Mouse (Mus musculus) cerebellum, adult 9-10 months (tissue): Measurements from ENCODE around the gene AL731706.2.
"Not testable (repeated sequence)": the region's sequence is repeated elsewhere in the genome, so short reads cannot be mapped to it uniquely, and the experiment has no call there.

Source experiments
- DNase-seq: peaks from one replicate; pipeline ENCODE4 v3.0.0; 2022

AL731706.2 gene

GRCm38 (mm10) chr2:136885579-136885978, at the start of gene AL731706.2:
AL731706.2 (minus strand) TSS chr2:136885679.
- DNase-seq: no peak

DNA sequence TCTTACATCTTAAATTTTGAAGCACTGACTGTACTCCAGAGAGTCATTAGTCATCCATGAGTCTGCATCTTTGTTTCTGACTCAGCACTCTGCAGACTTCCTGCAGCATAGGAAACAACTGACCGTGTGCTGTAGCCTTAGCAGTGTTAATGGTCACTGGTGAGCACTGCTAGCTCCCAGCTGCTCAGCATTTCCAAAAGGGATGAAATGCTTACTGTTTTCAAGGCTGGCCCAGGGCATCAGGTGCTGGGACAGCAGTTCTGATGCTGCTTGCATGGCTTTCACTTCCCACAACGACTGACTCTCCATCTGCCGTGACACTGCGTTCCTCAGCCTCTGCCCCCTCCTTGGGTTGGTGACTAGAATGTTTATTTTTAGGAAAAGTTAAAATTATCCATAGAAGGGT, 35.5 kb upstream of the AL731706.2 start:
- no peak for DNase-seq

- DNase-seq: no peak
These were observed 34.9 kb upstream of the AL731706.2 start for GRCm38 (mm10) chr2:136920257-136920993.

GRCm38 (mm10) chr2:136919433-136919832, 34.0 kb upstream of the AL731706.2 start:
- no peak for DNase-seq

DNA sequence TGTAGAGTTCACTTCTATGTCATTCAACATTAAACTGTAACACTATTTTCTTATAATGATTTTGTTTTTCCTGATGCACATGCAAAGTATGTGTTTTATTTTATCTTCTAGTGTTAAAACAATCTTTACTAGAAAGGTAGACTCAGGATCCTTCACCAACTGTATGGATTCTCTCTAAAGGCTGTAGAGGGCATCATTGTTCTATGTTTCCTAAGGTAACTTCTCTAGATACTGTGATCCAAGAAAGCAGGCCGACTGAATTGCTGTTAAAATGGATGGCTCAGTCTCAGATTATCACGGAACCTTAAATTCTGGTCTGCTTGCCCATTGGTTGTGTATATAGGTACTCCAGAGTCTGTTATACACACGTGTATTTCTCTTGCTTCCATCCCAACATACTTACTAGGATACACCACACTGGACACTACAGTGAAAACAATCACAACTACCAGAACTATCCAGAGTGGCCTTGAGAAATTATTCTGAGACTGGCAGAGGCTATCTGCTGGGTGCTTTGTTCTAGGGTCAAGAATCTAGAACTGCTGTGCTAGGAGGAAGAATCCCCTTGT, 28.9 kb upstream of the AL731706.2 start:
- DNase-seq: peak; percentile 24

DNA sequence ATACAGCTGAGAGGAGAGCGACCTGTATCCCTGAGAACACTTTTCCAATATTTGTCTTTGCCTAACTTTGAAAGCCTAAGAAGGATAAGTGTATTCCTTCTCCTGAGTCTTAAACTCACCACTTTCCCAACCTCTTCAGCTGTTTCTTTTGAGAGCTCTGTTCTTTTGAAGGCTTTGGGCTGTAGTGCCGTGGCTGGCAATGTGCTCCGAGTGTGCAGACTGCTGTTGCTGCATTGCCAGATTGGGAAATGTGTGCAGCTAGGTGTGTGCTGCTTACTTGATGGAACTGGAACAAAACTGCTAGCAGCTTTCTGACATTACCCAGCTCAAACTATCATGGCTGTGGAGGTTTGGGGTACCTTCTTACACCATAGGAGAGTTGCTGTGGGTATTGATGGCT, 27.5 kb upstream of the AL731706.2 start:
- no peak for DNase-seq

DNA sequence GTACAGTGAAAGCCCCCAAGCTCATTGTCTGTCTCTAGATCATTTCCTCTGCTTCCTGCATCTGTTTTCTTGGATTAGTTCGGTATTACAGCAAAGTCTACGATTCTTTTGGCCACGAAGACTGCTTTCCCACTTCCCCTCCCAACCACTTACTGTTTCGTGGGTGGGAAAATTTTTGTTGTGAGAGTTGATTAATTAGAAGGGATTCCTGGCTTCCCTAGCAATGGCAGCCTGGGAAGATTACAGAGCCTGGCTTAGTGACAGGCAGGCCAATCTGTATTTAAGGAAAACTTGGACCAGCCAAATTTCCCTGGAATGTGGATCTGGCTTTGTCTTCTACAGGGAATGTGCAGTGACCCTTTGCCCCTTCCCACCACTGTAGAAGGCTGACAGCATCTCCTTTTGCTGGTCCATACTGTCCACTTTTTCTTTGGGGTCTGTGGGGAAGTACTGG, 26.5 kb upstream of the AL731706.2 start:
- no peak for DNase-seq

GRCm38 (mm10) chr2:136909298-136909697, 23.8 kb upstream of the AL731706.2 start:
- DNase-seq: no peak

DNA sequence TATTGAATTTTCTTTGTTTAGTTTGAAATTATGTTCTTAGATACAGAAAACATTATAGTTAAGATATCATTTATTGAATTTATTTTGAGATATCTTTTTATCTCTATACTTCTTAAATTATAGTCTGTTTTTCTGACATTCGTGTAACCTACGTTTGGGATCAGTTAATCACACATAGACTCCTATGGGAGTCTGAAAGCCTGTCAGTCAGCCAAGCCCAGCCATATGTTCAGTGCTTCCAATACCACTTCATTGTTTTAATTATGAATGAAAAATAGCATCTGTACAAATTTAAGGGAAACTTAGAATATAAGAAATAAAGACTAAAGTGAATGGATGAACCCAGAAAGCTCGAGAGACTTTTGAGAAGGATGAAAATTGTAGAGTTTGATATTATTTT, 23.1 kb upstream of the AL731706.2 start:
- DNase-seq: no peak

DNA sequence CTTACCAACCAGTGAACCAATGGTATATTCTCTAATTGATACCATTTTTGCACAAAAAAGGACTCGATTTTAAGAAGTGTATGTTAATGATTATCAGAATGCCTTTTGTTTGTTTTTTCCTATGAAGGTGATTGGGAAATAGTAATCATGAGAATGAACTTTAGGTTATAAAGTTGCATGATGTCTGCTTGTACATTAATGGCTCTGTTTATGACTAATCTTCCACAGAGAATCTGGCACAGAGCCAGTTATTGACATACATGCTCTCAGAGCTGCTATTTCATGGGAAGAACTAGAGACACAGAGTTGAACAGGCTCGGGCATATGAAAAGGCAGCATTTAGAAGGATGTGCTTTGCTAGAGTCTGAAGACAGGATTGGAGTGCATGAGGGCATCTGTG, 10.7 kb upstream of the AL731706.2 start:
- no peak for DNase-seq

DNA sequence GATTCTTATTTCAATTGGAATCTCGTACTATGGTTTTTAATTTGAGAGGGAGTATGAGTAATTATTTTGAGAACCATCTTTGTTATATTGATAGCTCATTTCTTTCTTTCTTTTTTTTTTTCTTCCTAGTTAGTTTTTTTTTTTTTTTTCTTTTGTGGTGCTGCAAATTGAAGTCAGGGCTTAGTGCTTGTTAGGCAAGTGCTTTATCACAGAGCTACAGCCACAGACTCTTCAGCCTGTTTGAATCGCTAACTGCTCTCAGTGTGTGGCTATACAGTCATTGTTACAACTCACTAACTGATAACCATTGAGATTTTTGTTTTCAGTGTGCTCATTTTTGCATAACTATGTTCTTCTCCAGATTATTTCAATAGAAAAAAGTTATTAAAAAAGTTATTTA, 9.0 kb upstream of the AL731706.2 start:
- DNase-seq: no peak

DNA sequence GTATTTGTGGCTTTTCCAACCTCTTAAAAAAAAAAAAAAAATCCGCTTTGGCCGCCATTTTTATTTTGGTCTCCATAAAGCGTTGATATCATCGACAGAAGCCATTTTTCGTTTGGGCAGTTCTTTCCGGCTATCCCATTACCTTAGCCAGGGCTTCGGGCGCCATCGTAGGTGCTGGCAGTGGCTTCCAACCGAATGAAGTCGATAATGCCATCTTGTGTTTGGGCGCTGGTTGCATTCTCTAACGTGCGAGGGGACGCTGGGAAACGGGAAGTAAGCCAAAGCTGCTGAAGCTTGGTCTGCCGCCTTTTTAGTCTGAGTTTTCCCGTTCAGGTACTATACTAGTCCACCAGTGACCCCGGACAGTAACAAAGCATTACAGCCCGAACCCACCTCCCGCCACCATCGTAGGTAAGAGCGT, 6.5 kb upstream of the AL731706.2 start:
- DNase-seq: peak; percentile 100

DNA sequence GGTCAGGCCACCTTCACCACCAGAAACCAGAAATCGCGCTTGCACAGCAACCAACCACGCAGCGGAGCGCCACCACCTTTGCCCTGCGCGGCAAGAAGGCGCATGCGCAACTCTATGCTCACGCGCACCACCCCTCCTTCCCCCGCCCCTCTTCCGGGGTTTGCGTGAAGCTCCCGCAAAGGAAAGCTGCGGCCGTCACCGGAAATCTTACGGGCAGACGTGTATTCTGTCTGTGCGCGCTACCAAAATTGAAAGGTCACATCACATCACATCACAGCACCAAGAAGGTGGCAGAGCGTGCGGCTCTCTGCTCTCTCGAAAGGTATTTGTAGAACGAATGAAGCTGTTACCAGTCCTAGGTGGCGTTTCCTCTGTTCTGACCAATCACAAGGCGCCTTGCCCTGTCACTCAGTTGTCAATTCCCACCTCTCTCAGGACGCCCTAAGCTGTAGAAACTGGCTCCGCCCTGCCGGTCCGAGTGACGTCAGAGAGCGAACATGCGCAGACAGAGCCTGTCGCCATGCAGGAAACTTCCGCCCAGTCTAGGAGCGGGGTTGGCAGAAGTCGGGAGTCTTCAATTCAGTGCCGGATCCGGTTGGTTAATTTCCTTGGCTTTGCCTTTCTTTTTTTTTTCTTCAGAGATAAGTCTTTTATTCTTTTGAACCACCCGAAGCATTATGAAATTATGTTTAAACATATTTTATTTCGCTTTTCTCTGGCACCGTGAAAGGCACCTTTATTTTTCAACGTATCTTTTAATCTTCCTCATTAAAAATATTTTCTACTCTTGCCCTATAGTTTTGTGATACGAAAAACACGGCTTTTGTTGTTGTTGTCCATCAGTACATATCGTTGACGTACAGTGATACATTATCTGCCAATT, 5.8 kb upstream of the AL731706.2 start, which contains the start of the genes Slx4ip, AL731706.1 and Mkks:
Gene Slx4ip (plus strand): TSS at position 151 of the 883 bp plus-strand sequence.
Gene AL731706.1 (minus strand): TSS at position 322 of the 883 bp plus-strand sequence.
Gene Mkks (minus strand): TSS at position 322 of the 883 bp plus-strand sequence.
- DNase-seq: peak; percentile 100

GRCm38 (mm10) chr2:136890716-136891067, 5.2 kb upstream of the AL731706.2 start:
- not testable (repeated sequence) for DNase-seq

GRCm38 (mm10) chr2:136886846-136887245, 1.4 kb upstream of the AL731706.2 start:
- peak; percentile 60 for DNase-seq

DNA sequence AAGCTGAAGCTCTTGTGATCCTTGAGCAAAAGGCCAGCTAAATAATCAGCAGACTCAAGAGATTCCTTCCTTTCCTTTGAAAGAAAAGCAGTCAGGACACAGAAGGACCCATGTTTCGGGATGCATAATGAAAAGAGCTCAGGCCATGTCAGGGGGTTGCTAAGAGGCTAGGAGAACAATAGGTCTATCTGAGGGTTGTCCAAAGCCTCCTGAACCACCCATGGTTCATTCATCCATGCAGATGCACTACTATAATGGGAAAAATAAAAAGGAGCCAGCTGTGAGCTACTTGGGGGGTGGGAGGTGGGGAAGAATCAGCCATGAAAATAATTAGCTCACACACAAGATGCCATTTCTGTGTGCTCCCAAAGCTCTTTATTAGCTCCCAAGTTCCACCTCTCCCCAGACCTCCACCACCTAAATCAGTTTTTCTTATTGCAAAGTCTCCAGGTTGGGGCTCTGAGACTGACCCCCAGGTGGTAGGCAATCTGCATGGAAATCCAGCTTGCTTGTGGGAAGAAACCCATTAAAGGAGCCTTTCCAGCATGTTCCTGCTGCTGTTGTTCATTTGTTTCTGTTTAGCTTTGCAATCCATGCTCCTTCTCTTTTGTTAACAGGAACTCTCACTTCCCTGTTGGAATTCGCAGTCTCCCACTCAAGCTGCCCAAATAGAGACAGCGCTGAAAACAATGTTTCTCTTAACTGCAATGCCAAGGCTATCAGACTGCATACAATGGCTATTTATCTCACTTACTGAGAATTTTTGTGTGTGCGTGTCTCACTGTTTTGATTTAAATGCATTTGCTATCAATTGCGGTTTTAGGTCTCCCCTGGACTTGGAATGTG, 30.7 kb downstream of the AL731706.2 start:
- DNase-seq: no peak

DNA sequence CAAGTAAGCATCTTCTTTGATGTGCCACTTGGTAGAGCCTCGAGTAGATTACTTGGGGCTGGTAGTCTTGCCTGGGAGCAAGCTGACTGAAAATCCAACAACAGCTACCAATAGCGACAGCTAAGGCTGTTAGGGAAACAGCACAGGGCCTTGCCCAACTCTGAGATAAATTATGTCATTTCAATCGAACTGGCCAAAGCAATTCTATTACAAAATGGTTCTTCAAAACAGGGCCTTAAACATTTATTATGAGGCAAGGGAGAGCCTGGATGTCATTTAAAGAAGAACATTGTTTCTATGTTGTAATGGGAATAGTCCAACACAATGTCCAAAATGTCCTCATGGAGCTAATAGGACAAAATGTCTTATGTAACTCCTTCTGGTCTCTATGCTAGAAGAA, 35.1 kb downstream of the AL731706.2 start:
- DNase-seq: no peak

GRCm38 (mm10) chr2:136837994-136838393, 47.5 kb downstream of the AL731706.2 start:
- DNase-seq: no peak

GRCm38 (mm10) chr2:136835882-136836281, 49.6 kb downstream of the AL731706.2 start:
- peak; percentile 71 for DNase-seq
